Comparison of ENCODE assay signal across 8 mouse cellular contexts in the genomic region with DNA sequence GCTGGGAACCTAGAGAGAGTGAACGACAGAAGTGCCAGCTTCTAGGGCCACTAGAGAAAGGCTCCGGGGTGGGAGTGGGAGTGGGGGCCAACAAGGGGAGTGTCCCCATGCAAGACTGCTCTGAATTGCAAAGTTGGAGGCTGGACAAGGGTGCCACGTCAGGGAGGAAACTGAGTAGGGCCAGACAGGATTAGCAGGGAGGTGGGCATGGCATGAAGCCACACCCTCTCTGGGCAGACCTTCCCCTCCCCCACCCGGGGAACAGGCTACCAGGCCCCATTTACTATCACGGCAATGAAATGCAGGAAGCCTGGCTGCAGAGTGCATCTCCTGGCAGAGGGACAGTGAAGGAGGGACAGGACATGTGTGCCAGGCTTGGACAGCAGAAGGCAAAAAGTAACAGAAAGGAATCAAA. TPM values are rescaled to one million over a fixed set of nuclear protein-coding genes. Genes with fewer than 3 reads are reported as not detected.
DNase-seq lines count a peak whose midpoint lies in the region; ATAC-seq and TF ChIP-seq lines count a peak whose summit lies in the region.

No protein-coding gene starts in this region.

- peak overlapping the region; percentile 94 for H3K27ac ChIP-seq in gastrocnemius, adult 2 months
- peak overlapping the region; percentile 62 for H3K27ac ChIP-seq in lung, embryonic 14.5 days (ENCODE audit: low read depth)
- H3K27ac ChIP-seq in stomach, embryonic 15.5 days, result no peak overlapping the region

- no peaks in the 10 kb centered on the region for H3K4me1 ChIP-seq in lung, embryonic 14.5 days (ENCODE audit: insufficient read depth)
- H3K4me1 ChIP-seq in stomach, embryonic 15.5 days, result peaks cover 11% of the 10 kb centered on the region

- intact Hi-C loops in gastrocnemius, adult 2 months (cut with DNase I), result loop anchor here (5.0 kb wide), 1 partner anchor 69 kb away; a partner anchor contains a TSS

- no peak overlapping the region for H3K9ac ChIP-seq in lung, embryonic 14.5 days
- no peak overlapping the region for H3K9ac ChIP-seq in stomach, embryonic 15.5 days

- peak; percentile 87 for DNase-seq in MN1 (ENCODE audit: low spot score)
- peak; percentile 85 for DNase-seq in cerebellum, adult 11-12 months
- peak; percentile 88 for DNase-seq in gastrocnemius, adult 2 months
- peak; percentile 79 for DNase-seq in kidney, adult 11 months
- peak; percentile 55 for DNase-seq in lung, embryonic 14.5 days
- DNase-seq in layer of hippocampus, adult 9-10 months (ENCODE audit: low spot score), result no peak

- ATAC-seq in lung, embryonic 14.5 days (ENCODE audit: insufficient read depth), result peak; percentile 55
- peak; percentile 28; the same call in 1 of the 2 replicates for ATAC-seq in stomach, embryonic 15.5 days (ENCODE audit: insufficient read depth, low FRiP score, low read depth)
- no peak for ATAC-seq in erythroblast, adult 5-6 weeks (replicated peaks; ENCODE audit: low FRiP score, poor library complexity, severe bottlenecking)

- H3K36me3 ChIP-seq in lung, embryonic 14.5 days (ENCODE audit: insufficient read depth), result no peaks in the 10 kb centered on the region
- H3K36me3 ChIP-seq in stomach, embryonic 15.5 days, result no peaks in the 10 kb centered on the region

- no peak for TF ChIP-seq CTCF in gastrocnemius, adult 2 months (IDR thresholded peaks at IDR 0.05)
- TF ChIP-seq CTCF in lung, embryonic 14.5 days (IDR thresholded peaks at IDR 0.05; ENCODE audit: low read depth), result no peak

- 1% methylated on average over 5 of the region's 5 CpGs for WGBS in lung, embryonic 14.5 days
- WGBS in stomach, embryonic 15.5 days, result 3% methylated on average over 5 of the region's 5 CpGs

- peak overlapping the region; percentile 80 for H3K4me3 ChIP-seq in gastrocnemius, adult 2 months
- H3K4me3 ChIP-seq in lung, embryonic 14.5 days (ENCODE audit: low read depth, low read length), result peak overlapping the region; percentile 23; the same call in 1 of the 2 replicates
- H3K4me3 ChIP-seq in stomach, embryonic 15.5 days (replicated peaks), result peak overlapping the region; percentile 35

- peak overlapping the region; percentile 51 for H3K4me2 ChIP-seq in lung, embryonic 14.5 days
- H3K4me2 ChIP-seq in stomach, embryonic 15.5 days, result peak overlapping the region; percentile 51

- no peaks in the 10 kb centered on the region for H3K9me3 ChIP-seq in lung, embryonic 14.5 days (ENCODE audit: low read depth, low read length)
- H3K9me3 ChIP-seq in stomach, embryonic 15.5 days, result no peaks in the 10 kb centered on the region

- H3K27me3 ChIP-seq in lung, embryonic 14.5 days (ENCODE audit: insufficient read depth, low read length), result no peaks in the 10 kb centered on the region
- H3K27me3 ChIP-seq in stomach, embryonic 15.5 days (replicated peaks), result no peaks in the 10 kb centered on the region

RNA-seq across cellular contexts. Expression of a gene that starts 1.0 kb away (rescaled TPM):
- 10 to 100 TPM; 97.8 to 99.7 TPM for total RNA-seq in gastrocnemius, adult 2 months (2021)
- polyA plus RNA-seq in lung, embryonic 14.5 days (2014; fragmentation: Nextera tagmentation; extraction: Ambion mirVana), result 4.7 and 5.4 TPM in 2 replicates
- 7.0 and 7.6 TPM in 2 replicates for polyA plus RNA-seq in stomach, embryonic 15.5 days (2015; fragmentation: Nextera tagmentation; extraction: Ambion mirVana)
- not detected in 2 replicates for total RNA-seq in erythroblast, adult 5-6 weeks (2015; ENCODE audit: low replicate concordance)
- not detected in 2 replicates for total RNA-seq in erythroblast, adult 5-6 weeks (2017; ENCODE audit: low replicate concordance)

RNA-seq across cellular contexts. Expression of a gene that starts 11.4 kb away (rescaled TPM):
- total RNA-seq in gastrocnemius, adult 2 months (2021), result not detected
- 0.74 and 1.2 TPM in 2 replicates for polyA plus RNA-seq in lung, embryonic 14.5 days (2014; fragmentation: Nextera tagmentation; extraction: Ambion mirVana)
- 1.4 and 2.0 TPM in 2 replicates for polyA plus RNA-seq in stomach, embryonic 15.5 days (2015; fragmentation: Nextera tagmentation; extraction: Ambion mirVana)
- total RNA-seq in erythroblast, adult 5-6 weeks (2015; ENCODE audit: low replicate concordance), result not detected in 2 replicates
- total RNA-seq in erythroblast, adult 5-6 weeks (2017; ENCODE audit: low replicate concordance), result not detected in 2 replicates

RNA-seq across cellular contexts. Expression of a gene that starts 24.7 kb away (rescaled TPM):
- total RNA-seq in gastrocnemius, adult 2 months (2021), result under 1 TPM; 0.31 to 0.39 TPM
- polyA plus RNA-seq in lung, embryonic 14.5 days (2014; fragmentation: Nextera tagmentation; extraction: Ambion mirVana), result 0.08 and 0.11 TPM in 2 replicates
- 0.49 and 0.51 TPM in 2 replicates for polyA plus RNA-seq in stomach, embryonic 15.5 days (2015; fragmentation: Nextera tagmentation; extraction: Ambion mirVana)
- total RNA-seq in erythroblast, adult 5-6 weeks (2015; ENCODE audit: low replicate concordance), result not detected in 2 replicates
- total RNA-seq in erythroblast, adult 5-6 weeks (2017; ENCODE audit: low replicate concordance), result not detected in 2 replicates

RNA-seq across cellular contexts. Expression of a gene that starts 31.7 kb away (rescaled TPM):
- total RNA-seq in gastrocnemius, adult 2 months (2021), result not detected
- polyA plus RNA-seq in lung, embryonic 14.5 days (2014; fragmentation: Nextera tagmentation; extraction: Ambion mirVana), result 0.43 TPM in 1 of 2 replicates, not detected in the other
- polyA plus RNA-seq in stomach, embryonic 15.5 days (2015; fragmentation: Nextera tagmentation; extraction: Ambion mirVana), result 5.2 and 10.4 TPM in 2 replicates
- not detected in 2 replicates for total RNA-seq in erythroblast, adult 5-6 weeks (2015; ENCODE audit: low replicate concordance)
- total RNA-seq in erythroblast, adult 5-6 weeks (2017; ENCODE audit: low replicate concordance), result not detected in 2 replicates

RNA-seq across cellular contexts. Expression of a gene that starts 39.5 kb away (rescaled TPM):
- 1 to 10 TPM; 2.8 to 2.9 TPM for total RNA-seq in gastrocnemius, adult 2 months (2021)
- polyA plus RNA-seq in lung, embryonic 14.5 days (2014; fragmentation: Nextera tagmentation; extraction: Ambion mirVana), result 8.8 and 10.0 TPM in 2 replicates
- 9.4 and 10.6 TPM in 2 replicates for polyA plus RNA-seq in stomach, embryonic 15.5 days (2015; fragmentation: Nextera tagmentation; extraction: Ambion mirVana)
- total RNA-seq in erythroblast, adult 5-6 weeks (2015; ENCODE audit: low replicate concordance), result 1.9 and 6.5 TPM in 2 replicates
- 1.7 TPM in 1 of 2 replicates, not detected in the other for total RNA-seq in erythroblast, adult 5-6 weeks (2017; ENCODE audit: low replicate concordance)

Comparison
In these comparisons a context has a peak if more than half of its experiments do, and no peak if none do; other contexts are left out.
1. H3K4me3 ChIP-seq: peak in every context shown above with its lines; median percentile 80 in gastrocnemius, adult 2 months; 35 in stomach, embryonic 15.5 days; 23 in lung, embryonic 14.5 days.
2. RNA of a gene that starts 1.0 kb away (total RNA-seq): 97.8 to 99.7 TPM in gastrocnemius, adult 2 months; not detected in erythroblast, adult 5-6 weeks; every median in the first group is over 10 times any median in the second.